Mouse (Mus musculus) thymus, adult 2 months (tissue): ENCODE results near the gene Atl1. TPM values are rescaled to one million over a fixed set of nuclear protein-coding genes. Genes with fewer than 3 reads are reported as not detected.
A peak's percentile ranks its signal among the peaks of the same experiment; 100 is the strongest.

ENCODE experiments used
- DNase-seq: peaks from one replicate; pipeline ENCODE4 v3.0.0; 2021
- H3K27ac ChIP-seq: fragments of 200-500 bp; 2 replicates; pipeline ENCODE4 v1.5.1; 2012; ENCODE audit warnings: low read length, control low read depth; ENCODE audit not compliant: control insufficient read depth, insufficient read depth
- H3K27me3 ChIP-seq: fragments of 200-500 bp; 2 replicates; pipeline ENCODE4 v1.6.1; 2012; ENCODE audit warnings: mild to moderate bottlenecking, low read length, moderate library complexity, mixed read lengths; ENCODE audit not compliant: control insufficient read depth, insufficient read depth
- H3K36me3 ChIP-seq: fragments of 200-500 bp; 2 replicates; pipeline ENCODE4 v1.6.1; 2012; ENCODE audit warnings: mild to moderate bottlenecking, low read length, moderate library complexity; ENCODE audit not compliant: control insufficient read depth, insufficient read depth
- H3K4me1 ChIP-seq: fragments of 200-500 bp; replicated peaks from 2 replicates; pipeline ENCODE4 v1.6.1; 2012; ENCODE audit warnings: low read length; ENCODE audit not compliant: control insufficient read depth, insufficient read depth
- H3K4me3 ChIP-seq: fragments of 200-500 bp; 2 replicates; pipeline ENCODE4 v1.5.1; 2012; ENCODE audit warnings: mild to moderate bottlenecking, low read length, control low read depth, moderate library complexity; ENCODE audit not compliant: control insufficient read depth, insufficient read depth
- CTCF ChIP-seq: fragments of 200-500 bp; IDR thresholded peaks from 2 replicates; pipeline ENCODE4 v1.5.1; 2012; ENCODE audit warnings: mild to moderate bottlenecking, control low read depth, low read length, moderate library complexity, borderline replicate concordance; ENCODE audit not compliant: control insufficient read depth, poor library complexity, insufficient read depth; ENCODE audit errors: extremely low read depth
- POLR2A ChIP-seq: fragments of 200-500 bp; IDR thresholded peaks from 2 replicates; pipeline ENCODE4 v1.6.1; 2012; ENCODE audit warnings: mild to moderate bottlenecking, low read length, control low read depth, moderate library complexity; ENCODE audit not compliant: control insufficient read depth, poor library complexity, insufficient read depth; ENCODE audit errors: extremely low read depth
- WGBS: fragments of 180-500 bp; shearing (Covaris S2); methylation state at CpG from one replicate; pipeline ENCODE4 v1.1.7; 2018; 5-methylcytosine and 5-hydroxymethylcytosine counted together
- polyA plus RNA-seq: library from polyadenylated mRNA; depleted of rRNA; stranded (reverse); fragments of >200 nt; gene quantifications from 2 replicates; pipeline ENCODE4 v1.2.3, GENCODE M21; 2012

Atl1 gene
- polyA plus RNA-seq, 1 experiment: 0.75 TPM

GRCm38 (mm10) chr12:69881198-69881905 lies 11.1 kb upstream of the Atl1 start:
- WGBS: 95% methylated on average over 10 of the region's 10 CpGs
- no peak for DNase-seq
- Histone ChIP-seq H3K27ac (no peak overlapping the region), H3K4me3 (no peak overlapping the region), H3K36me3 (no peaks in the 10 kb centered on the region), H3K27me3 (peaks cover 6% of the 10 kb centered on the region; the same call in 1 of the 2 replicates), H3K4me1 (peaks cover 5% of the 10 kb centered on the region)
- TF ChIP-seq POLR2A (no peak), CTCF (no peak)

- Histone ChIP-seq H3K36me3 (no peaks in the 10 kb centered on the region), H3K4me1 (no peaks in the 10 kb centered on the region; the same call in 1 of the 2 replicates), H3K4me3 (no peak overlapping the region), H3K27me3 (peaks cover 6% of the 10 kb centered on the region; the same call in 1 of the 2 replicates), H3K27ac (no peak overlapping the region)
- TF ChIP-seq POLR2A (no peak), CTCF (no peak)
- 99% methylated on average over 5 of the region's 5 CpGs for WGBS
- no peak for DNase-seq
Measured at GRCm38 (mm10) chr12:69884053-69884452, 8.4 kb upstream of the Atl1 start.

- Histone ChIP-seq H3K36me3 (no peaks in the 10 kb centered on the region), H3K4me1 (peaks cover 3% of the 10 kb centered on the region), H3K27ac (no peak overlapping the region), H3K4me3 (no peak overlapping the region), H3K27me3 (peaks cover 6% of the 10 kb centered on the region; the same call in 1 of the 2 replicates)
- no peak for DNase-seq
- WGBS: 60% methylated on average over 5 of the region's 5 CpGs
- TF ChIP-seq POLR2A (no peak), CTCF (no peak)
Measured at GRCm38 (mm10) chr12:69885170-69885923, 7.1 kb upstream of the Atl1 start.

GRCm38 (mm10) chr12:69887776-69888175 lies 4.6 kb upstream of the Atl1 start:
- Histone ChIP-seq H3K27ac (no peak overlapping the region), H3K27me3 (peaks cover 2% of the 10 kb centered on the region; the same call in 1 of the 2 replicates)
- no peak for DNase-seq

GRCm38 (mm10) chr12:69888345-69888744 lies 4.1 kb upstream of the Atl1 start:
- Histone ChIP-seq H3K4me3 (no peak overlapping the region), H3K4me1 (peaks cover 8% of the 10 kb centered on the region), H3K27ac (no peak overlapping the region), H3K27me3 (peaks cover 2% of the 10 kb centered on the region; the same call in 1 of the 2 replicates), H3K36me3 (no peaks in the 10 kb centered on the region)
- WGBS: 89% methylated on average over 1 of the region's 1 CpGs
- no peak for DNase-seq
- TF ChIP-seq CTCF (no peak), POLR2A (no peak)

More at GRCm38 (mm10) chr12:69887776-69888175, 4.6 kb upstream of the Atl1 start:
- Histone ChIP-seq H3K36me3 (no peaks in the 10 kb centered on the region), H3K4me1 (peaks cover 8% of the 10 kb centered on the region), H3K4me3 (no peak overlapping the region)
- WGBS: 93% methylated on average over 6 of the region's 6 CpGs
- no peak for TF ChIP-seq POLR2A
- no peak for TF ChIP-seq CTCF

DNA sequence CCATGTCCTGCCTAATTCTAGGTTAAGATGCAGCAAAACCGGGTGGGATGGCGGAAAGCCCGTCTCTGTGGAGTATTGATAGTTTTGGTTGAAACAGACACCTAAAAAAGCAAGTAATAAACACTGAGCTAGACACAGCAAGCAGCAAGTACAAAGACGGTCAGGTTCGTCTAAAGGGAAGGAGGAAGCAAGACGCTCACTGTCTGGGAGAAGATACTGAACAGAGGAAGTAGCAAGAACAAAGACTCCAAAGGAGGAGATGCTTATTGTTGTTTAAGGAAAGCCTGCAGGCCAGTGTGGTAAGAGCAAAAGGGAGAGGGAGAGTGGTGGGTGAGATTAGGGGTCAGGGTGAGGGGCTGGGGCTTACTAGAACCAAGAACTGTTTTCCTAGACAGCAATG lies 2.4 kb upstream of the Atl1 start:
- Histone ChIP-seq H3K4me3 (peak overlapping the region; percentile 37), H3K36me3 (no peaks in the 10 kb centered on the region), H3K27me3 (peaks cover 2% of the 10 kb centered on the region; the same call in 1 of the 2 replicates), H3K27ac (peak overlapping the region; percentile 20; the same call in 1 of the 2 replicates), H3K4me1 (peaks cover 10% of the 10 kb centered on the region)
- DNase-seq: no peak
- WGBS: 43% methylated on average over 6 of the region's 6 CpGs
- TF ChIP-seq POLR2A: no peak
- no peak for TF ChIP-seq CTCF
